Mouse (Mus musculus) cortical plate, adult 2 months (tissue): ENCODE results near the gene Rbm38.

Experiments used
- CTCF ChIP-seq: fragments of 200-500 bp; IDR thresholded peaks from 2 replicates; pipeline ENCODE4 v1.5.1; 2011; ENCODE audit warnings: mild to moderate bottlenecking, control low read depth, low read length; ENCODE audit not compliant: insufficient read depth; ENCODE audit errors: extremely low read depth
- POLR2A ChIP-seq: fragments of 200-500 bp; IDR thresholded peaks from 2 replicates; pipeline ENCODE4 v1.6.1; 2011; ENCODE audit warnings: mild to moderate bottlenecking, low read length, control low read depth; ENCODE audit not compliant: insufficient read depth; ENCODE audit errors: extremely low read depth

DNA sequence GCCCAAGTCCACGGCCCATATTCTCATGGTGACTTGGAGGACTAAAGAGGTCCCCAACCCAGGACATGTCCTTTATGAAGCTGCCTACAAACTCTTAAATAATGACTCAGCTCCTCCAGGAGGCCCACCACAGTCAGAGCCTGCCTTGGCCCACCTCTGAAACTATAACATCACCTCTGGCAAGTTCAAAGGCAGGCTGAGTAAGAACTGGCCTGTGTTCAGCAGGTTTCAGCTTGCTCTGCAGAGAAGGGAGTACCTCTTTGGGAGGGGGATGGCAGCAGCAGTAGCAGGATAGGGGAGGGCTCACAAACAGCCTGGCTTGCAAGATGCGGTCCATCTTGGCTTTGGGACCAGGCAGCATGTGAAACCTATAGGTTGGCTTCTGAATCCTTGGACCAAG, 48.4 kb upstream of the Rbm38 start:
- TF ChIP-seq CTCF (no peak), POLR2A (no peak)
